Mouse (Mus musculus) brain, embryonic 14.5 days (tissue): ENCODE measurements around the gene Pard3b. TPM values are rescaled to one million over a fixed set of nuclear protein-coding genes. Genes with fewer than 3 reads are reported as not detected.

Experiments used
- DNase-seq: peaks from one replicate; pipeline ENCODE4 v3.0.0-alpha.2; 2011; ENCODE audit warnings: low read depth
- CTCF ChIP-seq: fragments of 200-500 bp; IDR thresholded peaks from 2 replicates; pipeline ENCODE4 v1.5.1; 2012; ENCODE audit warnings: inconsistent platforms, mild to moderate bottlenecking, moderate library complexity, borderline replicate concordance; ENCODE audit not compliant: insufficient read depth, insufficient read length; ENCODE audit errors: extremely low read depth
- POLR2A ChIP-seq: fragments of 200-500 bp; IDR thresholded peaks from 2 replicates; pipeline ENCODE4 v1.6.1; 2012; ENCODE audit warnings: mild to moderate bottlenecking, inconsistent platforms, borderline replicate concordance; ENCODE audit not compliant: poor library complexity, insufficient read depth, insufficient read length, severe bottlenecking; ENCODE audit errors: extremely low read depth
- polyA plus RNA-seq: library from polyadenylated mRNA; depleted of rRNA; stranded (reverse); fragments of >200 nt; gene quantifications from 2 replicates; pipeline ENCODE4 v1.2.3, GENCODE M21; 2012

Pard3b gene
- polyA plus RNA-seq, 1 experiment, result 3.8 TPM

DNA sequence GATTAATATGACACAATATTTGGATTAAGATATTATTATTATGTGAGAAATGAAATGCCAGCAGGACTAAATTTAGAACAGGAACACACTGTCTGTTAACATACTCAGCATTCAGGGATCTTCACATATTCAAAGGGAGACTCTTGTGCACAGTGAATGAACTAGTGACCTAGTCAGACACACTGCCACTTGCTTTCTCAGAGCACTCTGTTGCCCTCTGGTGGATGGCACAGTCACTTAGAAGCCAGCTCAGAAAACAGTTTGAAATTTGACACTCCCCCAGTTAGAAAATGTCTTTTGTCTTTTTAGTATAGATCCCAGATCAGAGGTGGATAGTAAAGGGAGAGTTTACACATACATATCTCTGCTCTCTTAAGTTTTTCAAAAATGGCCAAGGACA, 132.6 kb downstream of the Pard3b start:
- peak; percentile 89 for DNase-seq
- TF ChIP-seq POLR2A (no peak), CTCF (peak; percentile 79; the same call in 1 of the 2 replicates)

DNA sequence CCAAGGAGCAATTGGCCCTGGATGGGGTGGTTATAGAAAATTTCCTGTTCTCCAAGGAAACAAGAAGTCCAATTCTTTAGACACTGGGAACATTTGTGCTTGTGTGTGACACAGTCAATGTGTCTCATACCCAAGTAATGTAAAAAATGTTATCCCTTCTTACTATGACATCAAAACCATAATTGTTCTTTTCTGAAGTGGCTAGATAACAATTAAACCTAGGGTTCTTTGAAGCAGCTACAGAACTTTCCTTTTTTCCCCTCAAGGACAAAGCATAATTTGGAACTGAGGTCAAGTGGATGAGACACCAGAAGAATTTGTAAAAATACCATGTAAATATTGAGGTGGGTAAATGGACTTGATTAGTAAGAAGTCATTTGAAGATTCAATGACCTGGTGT, 140.1 kb downstream of the Pard3b start:
- no peak for TF ChIP-seq POLR2A
- TF ChIP-seq CTCF, result no peak
- no peak for DNase-seq

DNA sequence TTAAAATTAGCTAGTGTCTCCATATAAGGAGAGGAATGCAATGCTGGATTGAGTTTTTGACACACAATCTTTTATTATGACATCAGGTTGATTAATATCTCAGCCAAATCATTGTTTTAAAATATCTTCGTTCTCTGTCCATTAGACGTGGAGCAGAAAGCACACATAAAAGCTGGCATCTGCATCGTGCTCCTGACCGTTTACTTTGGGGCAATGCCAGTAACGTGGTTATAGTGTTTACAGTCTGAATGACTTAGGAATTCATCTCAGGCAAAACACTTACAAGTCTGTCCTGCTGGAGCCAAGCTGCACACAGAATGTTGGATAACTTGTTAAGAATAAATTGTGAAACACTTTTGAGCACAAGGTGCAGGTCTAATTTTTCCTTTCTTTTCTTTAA, 141.3 kb downstream of the Pard3b start:
- DNase-seq, result peak; percentile 43

DNA sequence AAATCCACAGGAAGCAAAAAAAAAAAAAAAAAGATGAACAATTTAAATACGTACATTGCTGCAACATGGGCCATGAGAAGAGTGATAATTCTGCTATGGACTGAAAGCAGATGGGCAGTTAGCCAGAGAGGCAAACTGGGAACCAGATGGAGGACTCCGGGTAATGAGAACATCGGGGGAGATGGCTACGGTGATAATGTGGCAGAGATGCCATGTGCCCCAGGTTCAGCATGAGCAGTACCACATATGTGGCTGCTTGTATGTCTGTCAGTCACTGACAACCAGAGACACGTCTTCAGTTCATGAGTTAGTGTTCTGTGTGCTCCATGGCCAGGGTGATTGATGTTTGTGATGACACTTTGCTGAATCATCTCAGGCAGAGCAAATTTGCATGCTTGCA, 157.7 kb downstream of the Pard3b start:
- DNase-seq, result peak; percentile 81
- TF ChIP-seq CTCF (no peak), POLR2A (no peak)

More for the DNA sequence above, 141.3 kb downstream of the Pard3b start:
- TF ChIP-seq POLR2A (no peak), CTCF (no peak)

DNA sequence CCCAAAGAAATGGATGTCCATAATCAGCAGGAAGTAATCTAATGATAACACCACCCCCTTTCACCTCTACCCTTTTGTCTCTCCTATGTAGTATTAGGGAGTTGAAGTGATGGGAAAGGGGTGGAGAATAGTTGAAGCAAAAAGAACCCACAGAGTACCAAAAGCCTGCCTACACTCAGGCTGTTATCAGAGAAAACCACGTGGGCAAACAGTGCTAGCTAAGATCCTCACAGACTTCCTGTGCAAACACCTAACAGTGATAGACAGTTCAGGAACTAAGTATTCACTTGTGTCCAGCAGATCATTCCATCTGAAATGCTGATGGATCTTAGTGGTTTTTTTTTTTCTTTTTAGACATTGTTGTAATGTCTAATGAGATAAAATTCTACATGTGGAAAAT, 181.6 kb downstream of the Pard3b start:
- no peak for TF ChIP-seq POLR2A
- no peak for TF ChIP-seq CTCF

DNA sequence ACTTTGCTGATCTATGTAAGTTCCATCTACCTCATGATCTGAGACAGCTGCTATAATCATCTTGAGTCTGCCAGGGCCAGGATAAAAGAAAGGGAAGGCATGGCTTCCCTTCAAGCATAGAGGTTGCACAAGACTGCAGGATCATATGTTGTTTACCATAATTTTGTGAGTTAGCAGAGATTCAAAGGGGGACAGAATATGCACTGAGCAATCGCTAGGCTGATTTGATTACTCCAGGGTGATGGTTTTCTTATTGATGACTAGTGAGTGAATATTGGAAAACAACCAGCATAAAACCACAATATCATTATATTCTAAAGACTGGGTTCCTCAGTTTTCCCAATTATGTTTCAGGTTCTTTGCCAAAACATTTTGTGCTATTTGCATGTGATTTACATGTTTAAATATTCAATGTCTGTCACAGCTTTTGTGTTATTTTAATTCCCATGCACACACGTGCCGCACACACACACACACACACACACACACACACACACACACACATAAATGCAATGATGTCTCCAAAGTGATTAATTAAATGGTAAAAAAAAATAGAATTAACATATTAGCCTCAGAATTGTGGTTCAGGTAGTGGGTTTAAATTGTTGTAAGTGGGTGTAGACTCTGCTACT, 187.1 kb downstream of the Pard3b start:
- peak; percentile 74 for DNase-seq
- no peak for TF ChIP-seq CTCF
- no peak for TF ChIP-seq POLR2A

More for the DNA sequence above, 181.6 kb downstream of the Pard3b start:
- DNase-seq, result peak; percentile 11

DNA sequence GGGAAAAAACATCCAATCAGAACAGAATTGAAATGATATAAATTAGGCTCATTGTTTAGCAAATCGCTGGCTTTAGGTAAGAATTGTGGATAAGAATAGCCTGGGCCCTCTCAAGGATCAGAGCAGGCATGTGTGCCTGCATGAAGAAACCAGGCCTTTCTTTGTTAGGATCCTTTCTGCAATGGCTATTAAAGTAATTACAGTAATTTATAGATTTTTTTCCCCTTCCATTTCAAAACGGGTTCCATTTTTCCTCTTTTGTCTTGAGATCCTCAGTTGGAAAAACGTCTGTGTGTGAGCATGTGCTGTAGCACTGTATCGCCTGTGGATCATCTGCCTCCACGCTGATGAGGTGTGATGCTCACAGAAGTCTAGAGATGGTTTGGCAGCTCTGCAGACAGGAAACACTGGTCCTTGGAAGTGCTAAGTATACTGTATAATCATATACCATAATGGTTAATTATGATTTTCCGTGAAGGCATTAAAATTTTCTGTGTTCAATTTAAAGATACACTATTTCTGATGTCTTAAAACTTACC, 198.5 kb downstream of the Pard3b start:
- TF ChIP-seq POLR2A (no peak), CTCF (no peak)

DNA sequence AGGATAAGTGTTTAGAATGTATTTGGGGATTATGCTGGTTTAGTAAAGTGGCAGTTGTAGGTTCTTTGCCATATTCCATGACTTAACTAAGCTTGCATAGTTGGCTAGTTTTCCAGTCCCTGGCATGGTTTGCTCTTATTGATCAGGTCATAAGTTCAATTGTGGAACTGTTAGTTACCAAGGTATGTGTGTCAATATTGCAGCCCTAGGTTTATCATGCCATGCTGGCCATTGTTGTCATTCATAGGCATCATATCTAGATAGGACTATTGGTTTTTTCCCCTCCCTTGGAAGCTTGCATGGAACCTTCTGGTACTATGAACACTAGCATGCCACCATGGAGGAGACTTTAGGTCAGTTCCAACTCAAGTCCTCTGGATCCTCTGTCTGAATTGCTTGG, 208.0 kb downstream of the Pard3b start:
- DNase-seq, result no peak
- TF ChIP-seq POLR2A (no peak), CTCF (no peak)

More for the DNA sequence above, 198.5 kb downstream of the Pard3b start:
- peak; percentile 68 for DNase-seq

DNA sequence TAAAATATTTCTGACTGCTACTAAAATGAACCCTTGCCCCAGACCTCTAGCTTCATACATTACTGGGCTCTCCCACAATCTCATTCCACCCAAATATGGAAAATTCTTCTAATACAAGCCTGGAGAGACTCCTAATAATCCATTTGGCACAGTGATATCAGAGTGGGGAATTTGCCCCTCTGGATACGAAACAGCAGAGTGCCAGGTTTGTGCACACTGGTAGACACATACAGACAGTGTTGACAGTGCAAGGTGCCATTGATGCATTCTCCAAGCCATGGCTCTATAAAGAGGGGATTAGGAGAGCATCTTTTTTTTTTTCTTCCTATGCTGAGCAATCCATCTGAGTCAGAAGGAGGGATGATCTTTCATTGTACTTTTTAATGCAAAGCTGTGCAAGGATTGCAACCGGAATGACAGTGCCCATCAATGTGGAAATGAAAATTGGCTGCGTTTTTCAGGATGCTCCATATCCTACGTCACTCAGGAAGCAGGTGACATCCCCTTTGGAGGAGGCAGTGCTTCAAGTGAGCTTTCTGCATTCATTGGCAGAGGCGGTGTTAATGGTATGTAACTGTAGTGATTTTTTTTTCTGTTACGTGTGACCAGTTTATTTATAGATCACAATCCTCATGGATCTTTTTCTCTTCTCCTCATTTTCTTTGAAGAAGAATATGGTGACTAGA, 210.5 kb downstream of the Pard3b start:
- peak; percentile 35 for DNase-seq
- TF ChIP-seq CTCF, result no peak

DNA sequence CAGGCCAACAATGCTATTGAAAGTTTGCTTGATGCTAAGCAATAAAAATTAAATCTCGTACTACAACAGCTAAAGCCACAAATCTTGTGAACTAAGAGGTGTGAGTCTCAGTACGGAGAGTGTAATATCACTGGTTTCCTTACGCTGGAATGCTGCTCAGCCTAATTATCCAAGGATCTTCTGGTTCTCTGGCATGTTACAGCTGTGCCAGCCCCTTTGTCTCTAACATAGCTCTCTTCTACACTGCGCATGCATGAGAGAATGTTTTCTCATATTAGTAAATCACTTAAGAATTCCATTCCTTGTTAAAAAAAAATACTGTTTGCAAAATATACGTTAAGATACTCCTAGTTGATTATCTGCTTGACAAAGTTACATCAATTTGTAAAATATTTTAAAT, 211.8 kb downstream of the Pard3b start:
- TF ChIP-seq CTCF (no peak), POLR2A (no peak)
- peak; percentile 59 for DNase-seq

DNA sequence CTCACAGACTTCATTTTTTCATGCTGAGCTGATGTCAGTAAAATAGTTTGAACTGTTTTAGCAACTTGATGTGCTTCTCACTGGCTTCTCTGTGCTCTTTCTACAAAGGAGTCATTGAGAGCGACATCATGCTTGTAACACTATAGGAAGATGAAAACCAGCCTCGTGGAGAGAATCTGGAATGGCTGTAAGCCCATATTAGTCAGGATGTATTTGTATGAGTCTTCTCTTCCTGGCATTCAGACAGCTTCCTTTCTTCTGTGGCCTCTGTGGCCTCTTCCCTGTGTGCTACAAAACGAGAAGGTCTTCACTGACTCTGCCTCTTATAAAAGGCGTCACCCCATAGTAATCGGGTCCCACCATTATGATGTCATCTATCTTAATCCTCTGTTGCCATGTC, 212.6 kb downstream of the Pard3b start:
- DNase-seq, result peak; percentile 55
- TF ChIP-seq POLR2A, result no peak
- TF ChIP-seq CTCF, result no peak
